Mouse (Mus musculus) lung, adult 2 months (tissue): ENCODE data around the gene Cops7b.

Source experiments
- CTCF ChIP-seq: fragments of 200-500 bp; IDR thresholded peaks from 2 replicates; pipeline ENCODE4 v1.5.1; 2011; ENCODE audit warnings: mild to moderate bottlenecking, low read length, control low read depth; ENCODE audit not compliant: insufficient read depth
- POLR2A ChIP-seq: fragments of 200-500 bp; IDR thresholded peaks from 2 replicates; pipeline ENCODE4 v1.6.1; 2011; ENCODE audit warnings: low read depth, mild to moderate bottlenecking, control low read depth, low read length, borderline replicate concordance; ENCODE audit errors: extremely low read depth

DNA sequence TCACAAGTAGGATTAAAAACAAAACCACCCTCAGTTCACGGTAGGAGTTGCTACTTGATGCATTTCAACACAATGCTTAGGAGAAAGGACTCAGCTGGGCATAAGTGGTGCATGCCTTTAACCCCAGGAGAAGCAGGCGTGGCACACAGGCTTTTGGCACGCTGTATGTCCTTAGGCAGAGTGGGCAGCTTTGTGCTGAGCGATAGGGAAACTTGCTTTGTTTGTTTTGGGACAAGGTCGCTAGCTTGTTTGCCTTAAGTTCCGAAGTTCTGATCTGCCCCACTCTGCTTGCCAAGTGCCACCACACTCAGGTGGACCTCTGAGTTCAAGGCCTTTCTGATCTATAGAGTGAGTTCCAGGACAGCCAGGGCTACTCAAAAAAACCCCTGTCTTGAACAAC, 12.6 kb downstream of the Cops7b start:
- no peak for TF ChIP-seq CTCF
- no peak for TF ChIP-seq POLR2A
